8 mouse cellular contexts compared by ENCODE assay signal in genomic region chr8:111338370-111339208, GRCm38 (mm10). TPM values are rescaled to one million over a fixed set of nuclear protein-coding genes. Genes with fewer than 3 reads are reported as not detected.
A peak's percentile ranks its signal among the peaks of the same experiment; 100 is the strongest.
DNase-seq lines count a peak whose midpoint lies in the region; ATAC-seq and TF ChIP-seq lines count a peak whose summit lies in the region.

No protein-coding gene starts in this region.

- 48% methylated on average over 12 of the region's 12 CpGs for WGBS in hindbrain, embryonic 10.5 days
- WGBS in macrophage (ENCODE audit: missing documents) = 2% methylated on average over 10 of the region's 12 CpGs

- H3K4me2 ChIP-seq in CH12.LX (ENCODE audit: insufficient read depth, low read depth, poor library complexity, severe bottlenecking) = peak overlapping the region; percentile 76

- no peak for TF ChIP-seq RAD21 in CH12.LX (IDR thresholded peaks at IDR 0.05; ENCODE audit: low read depth, low read length)

- peak; percentile 20 for DNase-seq in CH12.LX (ENCODE audit: extremely low read depth)
- DNase-seq in hindbrain, embryonic 10.5 days (ENCODE audit: low spot score) = no peak
- no peak for DNase-seq in ovary, postnatal 10 days (ENCODE audit: low spot score)
- DNase-seq in thymus, adult 18-20 months = no peak
- no peak for DNase-seq in layer of hippocampus, adult 9-11 months

- H3K9me3 ChIP-seq in erythroblast, embryonic 14.5 days (ENCODE audit: control insufficient read depth, low read length) = no peaks in the 10 kb centered on the region
- peaks cover 2% of the 10 kb centered on the region for H3K9me3 ChIP-seq in CH12.LX (replicated peaks; ENCODE audit: low read length)
- H3K9me3 ChIP-seq in hindbrain, embryonic 10.5 days = no peaks in the 10 kb centered on the region

- TF ChIP-seq POLR2A in CH12.LX (IDR thresholded peaks at IDR 0.05; ENCODE audit: low read depth, low read length) = no peak

- H3K79me2 ChIP-seq in CH12.LX (replicated peaks; ENCODE audit: control insufficient read depth, extremely low read depth, insufficient read depth, poor library complexity, severe bottlenecking) (no peaks in the 10 kb centered on the region), macrophage (ENCODE audit: inconsistent target) (peaks cover 37% of the 10 kb centered on the region)

- no peaks in the 10 kb centered on the region for H3K36me3 ChIP-seq in erythroblast, embryonic 14.5 days (ENCODE audit: control insufficient read depth)
- H3K36me3 ChIP-seq in CH12.LX (replicated peaks in 1 of 2; ENCODE audit: control insufficient read depth in 1 of 2, insufficient read depth in 1 of 2, low read length in 1 of 2) = no peaks in the 10 kb centered on the region
- no peaks in the 10 kb centered on the region for H3K36me3 ChIP-seq in hindbrain, embryonic 10.5 days
- H3K36me3 ChIP-seq in macrophage (ENCODE audit: inconsistent target) = peaks cover 4% of the 10 kb centered on the region; the same call in 1 of the 2 replicates

- dilution Hi-C loops in CH12.LX (cut with MboI; ENCODE audit: extremely low pct_ligation_motif_present, extremely low pct_unique_long_range_greater_than_20kb, low sequenced_read_pairs) = no loop called here

- TF ChIP-seq EP300 in CH12.LX (IDR thresholded peaks at IDR 0.05; ENCODE audit: low read length) = 0 out of 2 replicates have a peak, but pooled peaks have one; percentile 25

- peaks cover 12% of the 10 kb centered on the region for H3K4me1 ChIP-seq in erythroblast, embryonic 14.5 days (ENCODE audit: control insufficient read depth)
- H3K4me1 ChIP-seq in CH12.LX (ENCODE audit: control insufficient read depth in 1 of 2, insufficient read depth in 2 of 2) = peaks cover 0 to 11% of the 10 kb centered on the region in 2 experiments; a peak in 2 of 4 replicates
- peaks cover 15% of the 10 kb centered on the region for H3K4me1 ChIP-seq in hindbrain, embryonic 10.5 days (replicated peaks)

- H3K27me3 ChIP-seq in erythroblast, embryonic 14.5 days (ENCODE audit: control insufficient read depth) = peaks cover 52% of the 10 kb centered on the region
- peaks cover 35% of the 10 kb centered on the region for H3K27me3 ChIP-seq in CH12.LX (replicated peaks)
- peaks cover 45% of the 10 kb centered on the region for H3K27me3 ChIP-seq in hindbrain, embryonic 10.5 days (ENCODE audit: insufficient read depth, poor library complexity, severe bottlenecking)

- ATAC-seq in erythroblast, adult 5-6 weeks (replicated peaks; ENCODE audit: low FRiP score, poor library complexity, severe bottlenecking) = no peak

- H3K27ac ChIP-seq in CH12.LX (ENCODE audit: insufficient read depth, low read depth) (no peak overlapping the region), macrophage (peak overlapping the region; percentile 94)
- no peak overlapping the region for H3K27ac ChIP-seq in hindbrain, embryonic 10.5 days

- in situ Hi-C loops in CH12.LX (cut with MboI; ENCODE audit: low pct_ligation_motif_present, low pct_unique_long_range_greater_than_20kb, low sequenced_read_pairs) = no loop called here

- H3K9ac ChIP-seq in CH12.LX (ENCODE audit: insufficient read depth, low read depth) = peak overlapping the region; percentile 76

- TF ChIP-seq CTCF in CH12.LX (conservative IDR thresholded peaks at IDR 0.05 in 1 of 2, IDR thresholded peaks at IDR 0.05 in 1 of 2; ENCODE audit: low read depth in 2 of 2, low read length in 2 of 2) = no peak

- H3K4me3 ChIP-seq in erythroblast, embryonic 14.5 days (replicated peaks) = peak overlapping the region; percentile 66
- H3K4me3 ChIP-seq in CH12.LX (replicated peaks in 1 of 3; ENCODE audit: low read depth in 2 of 3, low read length in 2 of 3, poor library complexity in 1 of 3) (peak overlapping the region in 2 of 3 experiments; percentile 36 to 57), macrophage (ENCODE audit: inconsistent target) (peak overlapping the region; percentile 85)
- H3K4me3 ChIP-seq in hindbrain, embryonic 10.5 days = peak overlapping the region; percentile 56

TF ChIP-seq in CH12.LX, 34 proteins besides CTCF, POLR2A, EP300 and RAD21 (continues in another document):
- peak; percentile 86 for TF ChIP-seq ZNF384 (IDR thresholded peaks at IDR 0.05; ENCODE audit: low read depth, low read length)
- TF ChIP-seq NELFE (IDR thresholded peaks at IDR 0.05; ENCODE audit: low read depth, low read length) = no peak
- no peak for TF ChIP-seq TCF12 (IDR thresholded peaks at IDR 0.05; ENCODE audit: low read depth, low read length)
- no peak for TF ChIP-seq HCFC1 (IDR thresholded peaks at IDR 0.05; ENCODE audit: low read depth, low read length)
- no peak for TF ChIP-seq MAFK (IDR thresholded peaks at IDR 0.05; ENCODE audit: insufficient replicate concordance, low read length)
- no peak for TF ChIP-seq PAX5 (IDR thresholded peaks at IDR 0.05; ENCODE audit: low read length)
- no peak for TF ChIP-seq SMC3 (IDR thresholded peaks at IDR 0.05; ENCODE audit: low read depth, low read length)
- TF ChIP-seq POLR2AphosphoS2 (IDR thresholded peaks at IDR 0.05; ENCODE audit: low read depth, low read length) = no peak
- TF ChIP-seq CHD1 (IDR thresholded peaks at IDR 0.05; ENCODE audit: low read depth, low read length) = no peak
- no peak for TF ChIP-seq ELF1 (IDR thresholded peaks at IDR 0.05; ENCODE audit: low read depth, low read length)
- peak; percentile 45 for TF ChIP-seq MXI1 (IDR thresholded peaks at IDR 0.05; ENCODE audit: low read depth, low read length)
- TF ChIP-seq JUND (conservative IDR thresholded peaks at IDR 0.05; ENCODE audit: low read depth, low read length) = no peak
- TF ChIP-seq USF1 (IDR thresholded peaks at IDR 0.05; ENCODE audit: low read depth, low read length) = no peak
- no peak for TF ChIP-seq ZKSCAN1 (IDR thresholded peaks at IDR 0.05; ENCODE audit: borderline replicate concordance, low read depth, low read length)
- no peak for TF ChIP-seq E2F4 (IDR thresholded peaks at IDR 0.05; ENCODE audit: insufficient replicate concordance, low read depth, low read length)
- no peak for TF ChIP-seq USF2 (conservative IDR thresholded peaks at IDR 0.05; ENCODE audit: low read depth, low read length)
- no peak for TF ChIP-seq MAZ (IDR thresholded peaks at IDR 0.05; ENCODE audit: low read depth, low read length)
- peak; percentile 12 for TF ChIP-seq ETS1 (conservative IDR thresholded peaks at IDR 0.05; ENCODE audit: low read depth, low read length)
- no peak for TF ChIP-seq UBTF (IDR thresholded peaks at IDR 0.05; ENCODE audit: low read depth, low read length)
- TF ChIP-seq JUN (IDR thresholded peaks at IDR 0.05; ENCODE audit: insufficient read depth, low read depth, low read length) = no peak
- TF ChIP-seq RCOR1 (conservative IDR thresholded peaks at IDR 0.05; ENCODE audit: low read depth, low read length) = no peak
- TF ChIP-seq MEF2A (IDR thresholded peaks at IDR 0.05; ENCODE audit: borderline replicate concordance, low read depth, low read length) = no peak
- no peak for TF ChIP-seq MAX (IDR thresholded peaks at IDR 0.05; ENCODE audit: low read length)
- TF ChIP-seq SIN3A (IDR thresholded peaks at IDR 0.05; ENCODE audit: low read length) = no peak
- no peak for TF ChIP-seq NRF1 (IDR thresholded peaks at IDR 0.05; ENCODE audit: low read depth, low read length)
- peak; percentile 76 for TF ChIP-seq BHLHE40 (IDR thresholded peaks at IDR 0.05; ENCODE audit: low read depth, low read length)
- TF ChIP-seq IRF4 (IDR thresholded peaks at IDR 0.05; ENCODE audit: low read depth, low read length) = peak; percentile 64; the same call in 1 of the 2 replicates

RNA-seq across cellular contexts. Expression of gene Mlkl, which starts 0.6 kb away (rescaled TPM):
- polyA plus RNA-seq in erythroblast, embryonic 14.5 days (2012) = 0.06 TPM in 1 of 2 replicates, not detected in the other
- 9.4 and 29.2 TPM in 2 replicates for total RNA-seq in erythroblast, adult 5-6 weeks (2015; ENCODE audit: low replicate concordance)
- 11.8 and 12.0 TPM in 2 replicates for total RNA-seq in erythroblast, adult 5-6 weeks (2017; ENCODE audit: low replicate concordance)
- 7.9 and 9.2 TPM in 2 replicates for total RNA-seq in CH12.LX (2012; rRNA removed)
- 0.42 and 0.72 TPM in 2 replicates for total RNA-seq in CH12.LX (2014; rRNA removed)
- 1.4 and 1.5 TPM in 2 replicates for polyA plus RNA-seq in CH12.LX (2012; ENCODE audit: insufficient read length, low read depth)
- polyA plus RNA-seq in hindbrain, embryonic 10.5 days (2016; fragmentation: Nextera tagmentation; extraction: Ambion mirVana) = 0.63 and 0.65 TPM in 2 replicates
- 100 to 1,000 TPM in 15 of 26 experiments, 10 to 100 TPM in 11; 32.9 to 278 (median 111) TPM for total RNA-seq in macrophage (2018; cell fraction: chromatin; rRNA removed)
- total RNA-seq in macrophage (2018; cell fraction: cytosol; rRNA removed) = 100 to 1,000 TPM in 13 of 26 experiments, 10 to 100 TPM in 13; 26.2 to 143 (median 84.1) TPM
- total RNA-seq in macrophage (2018; cell fraction: nucleus; rRNA removed) = 100 to 1,000 TPM in 16 of 26 experiments, 10 to 100 TPM in 10; 31.9 to 318 (median 114) TPM
- polyA plus RNA-seq in macrophage (2018) = 31.1 to 43.3 TPM (median 39.9 TPM) in 3 replicates

RNA-seq across cellular contexts. Expression of gene Rfwd3, which starts 38.6 kb away (rescaled TPM):
- polyA plus RNA-seq in erythroblast, embryonic 14.5 days (2012) = 0.63 TPM in 2 replicates
- 25.9 and 29.0 TPM in 2 replicates for total RNA-seq in erythroblast, adult 5-6 weeks (2015; ENCODE audit: low replicate concordance)
- 44.0 and 45.0 TPM in 2 replicates for total RNA-seq in erythroblast, adult 5-6 weeks (2017; ENCODE audit: low replicate concordance)
- total RNA-seq in CH12.LX (2012; rRNA removed) (53.1 and 63.2 TPM in 2 replicates), CH12.LX (2014; rRNA removed) (63.6 and 68.3 TPM in 2 replicates)
- polyA plus RNA-seq in CH12.LX (2012; ENCODE audit: insufficient read length, low read depth) (56.7 and 64.5 TPM in 2 replicates), macrophage (2018) (18.6 to 30.0 TPM (median 23.4 TPM) in 3 replicates)
- polyA plus RNA-seq in hindbrain, embryonic 10.5 days (2016; fragmentation: Nextera tagmentation; extraction: Ambion mirVana) = 77.6 and 100.0 TPM in 2 replicates
- 10 to 100 TPM in 24 of 26 experiments, 1 to 10 TPM in 2; 8.4 to 40.6 (median 25.6) TPM for total RNA-seq in macrophage (2018; cell fraction: chromatin; rRNA removed)
- 10 to 100 TPM; 15.0 to 29.6 (median 24.5) TPM for total RNA-seq in macrophage (2018; cell fraction: cytosol; rRNA removed)
- total RNA-seq in macrophage (2018; cell fraction: nucleus; rRNA removed) = 10 to 100 TPM; 10.8 to 50.8 (median 24.4) TPM

RNA-seq across cellular contexts. Expression of gene Fa2h, which starts 55.0 kb away (rescaled TPM):
- polyA plus RNA-seq in erythroblast, embryonic 14.5 days (2012) = not detected in 2 replicates
- total RNA-seq in erythroblast, adult 5-6 weeks (2015; ENCODE audit: low replicate concordance) = not detected in 2 replicates
- total RNA-seq in erythroblast, adult 5-6 weeks (2017; ENCODE audit: low replicate concordance) = not detected in 2 replicates
- total RNA-seq in CH12.LX (2012; rRNA removed) (0.04 and 0.08 TPM in 2 replicates), CH12.LX (2014; rRNA removed) (not detected in 2 replicates)
- polyA plus RNA-seq in CH12.LX (2012; ENCODE audit: insufficient read length, low read depth) (not detected in 2 replicates), macrophage (2018) (not detected in 3 replicates)
- polyA plus RNA-seq in hindbrain, embryonic 10.5 days (2016; fragmentation: Nextera tagmentation; extraction: Ambion mirVana) = 0.09 and 0.16 TPM in 2 replicates
- total RNA-seq in macrophage (2018; cell fraction: chromatin; rRNA removed) = not detected
- total RNA-seq in macrophage (2018; cell fraction: cytosol; rRNA removed) = not detected
- total RNA-seq in macrophage (2018; cell fraction: nucleus; rRNA removed) = not detected

Comparison
In these comparisons a context has a peak if more than half of its experiments do, and no peak if none do; other contexts are left out.
1. RNA of gene Mlkl, which starts 0.6 kb away (polyA plus RNA-seq): 31.1 to 43.3 TPM in macrophage; 1.4 to 1.5 TPM in CH12.LX, 0.63 to 0.65 TPM in hindbrain, embryonic 10.5 days and 0.06 TPM in erythroblast, embryonic 14.5 days; every median in the first group is over 10 times any median in the second.
2. RNA of gene Rfwd3, which starts 38.6 kb away (polyA plus RNA-seq): 77.6 to 100.0 TPM in hindbrain, embryonic 10.5 days, 56.7 to 64.5 TPM in CH12.LX and 18.6 to 30.0 TPM in macrophage; 0.63 TPM in erythroblast, embryonic 14.5 days; every median in the first group is over 10 times any median in the second.
3. Peak in every context shown above with its lines, with median percentiles within 50 percentile points of each other: H3K4me3 ChIP-seq.